Mouse (Mus musculus) limb, embryonic 14.5 days (tissue): ENCODE data around the gene Doc2g. TPM values are rescaled to one million over a fixed set of nuclear protein-coding genes. Genes with fewer than 3 reads are reported as not detected.
A peak's percentile ranks its signal among the peaks of the same experiment; 100 is the strongest.
"Not testable (repeated sequence)": the region's sequence is repeated elsewhere in the genome, so short reads cannot be mapped to it uniquely, and the experiment has no call there.

Source experiments
- ATAC-seq: fragments of 200-750 bp; cut with Nextera tagmentation; 2 replicates; pipeline ENCODE4 v1.8.0; 2017; ENCODE audit warnings: low read depth, moderate number of reproducible peaks, moderate TSS enrichment; ENCODE audit not compliant: low FRiP score
- DNase-seq: peaks from one replicate; pipeline ENCODE4 v3.0.0-alpha.2; 2015; ENCODE audit warnings: low spot score
- H3K27ac ChIP-seq: fragments of 300-500 bp; sonication (generic); replicated peaks from 2 replicates; pipeline ENCODE4 v1.5.1; 2014; ENCODE audit warnings: low read depth, mild to moderate bottlenecking, low read length, moderate library complexity, mixed read lengths
- H3K27me3 ChIP-seq: fragments of 300-500 bp; sonication (generic); 2 replicates; pipeline ENCODE4 v1.6.1; 2014; ENCODE audit warnings: low read length, mixed read lengths; ENCODE audit not compliant: control insufficient read depth, insufficient read depth
- H3K36me3 ChIP-seq: fragments of 300-500 bp; sonication (generic); 2 replicates; pipeline ENCODE4 v1.6.1; 2014; ENCODE audit warnings: mild to moderate bottlenecking, low read length, moderate library complexity, mixed read lengths; ENCODE audit not compliant: control insufficient read depth, insufficient read depth
- H3K4me1 ChIP-seq: fragments of 300-500 bp; sonication (generic); 2 replicates; pipeline ENCODE4 v1.6.1; 2014; ENCODE audit warnings: antibody characterized with exemption, low read length, mixed read lengths; ENCODE audit not compliant: control insufficient read depth, insufficient read depth
- H3K4me2 ChIP-seq: fragments of 300-500 bp; sonication (generic); replicated peaks from 2 replicates; pipeline ENCODE4 v1.6.1; 2014; ENCODE audit warnings: low read depth, mild to moderate bottlenecking, low read length, moderate library complexity; ENCODE audit not compliant: severe bottlenecking
- H3K4me3 ChIP-seq: fragments of 300-500 bp; sonication (generic); replicated peaks from 2 replicates; pipeline ENCODE4 v1.5.1; 2014; ENCODE audit warnings: low read length
- H3K9ac ChIP-seq: fragments of 300-500 bp; sonication (generic); 2 replicates; pipeline ENCODE4 v1.6.1; 2014; ENCODE audit warnings: mild to moderate bottlenecking, low read depth, low read length, moderate library complexity; ENCODE audit not compliant: severe bottlenecking
- H3K9me3 ChIP-seq: fragments of 300-500 bp; sonication (generic); 2 replicates; pipeline ENCODE4 v1.6.1; 2016; ENCODE audit warnings: low read length; ENCODE audit not compliant: control insufficient read depth
- POLR2A ChIP-seq: fragments of 200-500 bp; IDR thresholded peaks from 2 replicates; pipeline ENCODE4 v1.8.0; 2012; ENCODE audit warnings: inconsistent platforms, mild to moderate bottlenecking, moderate library complexity, borderline replicate concordance; ENCODE audit not compliant: insufficient read depth, insufficient read length; ENCODE audit errors: extremely low read depth
- WGBS: fragments of 180-500 bp; shearing (Covaris S2); extraction: QIAGEN DNeasy Blood & Tissue Kit; methylation state at CpG from one replicate; pipeline ENCODE4 v1.1.7; 2014; 5-methylcytosine and 5-hydroxymethylcytosine counted together
- polyA plus RNA-seq, 2 experiments: library from polyadenylated mRNA; depleted of rRNA in 1 of 2; stranded (reverse) in 1 of 2; unstranded in 1 of 2; fragments of >200 nt; fragmentation: Nextera tagmentation in 1 of 2; extraction: Ambion mirVana in 1 of 2; gene quantifications; 2 replicates each; pipeline versions ENCODE4 v1.2.1 to v1.2.3; 2012 to 2014

Doc2g gene
- polyA plus RNA-seq, 2 experiments: 3.4 to 19.6 TPM

DNA sequence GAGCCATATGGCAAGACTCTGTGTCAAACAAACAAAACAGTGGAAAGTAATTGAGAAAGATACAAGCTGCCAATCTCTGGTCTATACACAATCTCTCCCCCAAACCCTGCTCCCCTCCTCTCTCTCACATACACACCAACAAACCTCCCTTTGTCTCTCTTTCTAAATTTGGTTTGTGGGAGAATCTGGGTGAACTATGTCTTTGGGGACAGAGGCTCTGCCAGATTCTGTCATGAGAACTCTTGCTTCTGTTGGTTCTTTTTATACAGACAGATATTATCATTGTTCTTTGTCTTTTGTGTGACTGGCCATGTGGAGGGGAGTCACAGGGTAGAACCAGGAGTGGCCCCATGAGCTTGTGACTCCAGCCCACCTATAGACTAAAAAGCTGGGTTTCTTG is 24.5 kb downstream of the Doc2g start:
- no peak for ATAC-seq
- Histone ChIP-seq H3K9ac (no peak overlapping the region), H3K4me2 (no peak overlapping the region), H3K9me3 (no peaks in the 10 kb centered on the region), H3K4me3 (no peak overlapping the region), H3K36me3 (no peaks in the 10 kb centered on the region), H3K4me1 (no peaks in the 10 kb centered on the region), H3K27ac (no peak overlapping the region), H3K27me3 (no peaks in the 10 kb centered on the region)
- no peak for DNase-seq
- no peak for TF ChIP-seq POLR2A

DNA sequence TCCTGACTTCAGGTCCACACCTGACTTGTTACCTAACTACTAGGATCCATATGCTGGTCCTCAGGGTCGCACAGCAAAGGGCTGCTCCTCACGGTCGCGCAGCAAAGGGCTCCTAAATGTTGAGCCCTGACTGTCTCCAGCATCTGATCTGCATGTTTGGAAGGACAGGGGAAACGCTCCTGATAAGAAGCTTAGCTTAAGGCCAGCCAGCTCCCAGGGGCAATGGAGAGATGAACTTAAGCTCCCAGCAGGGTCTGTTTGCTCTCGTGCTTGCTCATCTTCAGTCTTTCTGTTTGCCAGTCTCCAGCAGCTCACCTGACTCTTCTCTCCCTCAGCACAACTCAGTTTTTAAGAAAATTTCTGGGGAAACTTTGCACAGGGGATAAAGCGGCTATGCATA is 29.6 kb downstream of the Doc2g start:
- no peak for TF ChIP-seq POLR2A
- Histone ChIP-seq H3K27me3 (no peaks in the 10 kb centered on the region), H3K4me2 (no peak overlapping the region), H3K9ac (no peak overlapping the region), H3K27ac (no peak overlapping the region), H3K9me3 (no peaks in the 10 kb centered on the region), H3K36me3 (no peaks in the 10 kb centered on the region), H3K4me3 (no peak overlapping the region), H3K4me1 (no peaks in the 10 kb centered on the region)
- 70% methylated on average over 7 of the region's 7 CpGs for WGBS
- DNase-seq: no peak
- ATAC-seq: no peak

DNA sequence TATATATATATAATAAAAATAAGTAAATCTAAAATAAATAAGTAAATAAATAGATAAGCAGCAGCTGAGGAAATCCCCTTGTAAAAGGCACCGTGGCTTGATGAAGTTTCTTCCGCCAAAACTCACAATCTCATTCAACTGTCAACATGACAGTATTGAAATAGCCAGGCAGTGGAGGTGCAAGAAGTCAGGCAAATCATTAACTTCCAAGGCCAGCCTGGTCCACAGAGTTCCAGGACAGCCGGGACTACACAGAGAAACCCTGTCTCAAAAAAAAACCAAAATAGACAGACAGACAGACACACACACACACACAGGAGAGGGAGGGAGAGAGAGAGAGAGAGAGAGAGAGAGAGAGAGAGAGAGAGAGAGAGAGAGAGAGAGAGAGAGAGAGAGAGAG is 30.2 kb downstream of the Doc2g start:
- H3K4me1 ChIP-seq: no peaks in the 10 kb centered on the region; the same call in 1 of the 2 replicates
- H3K27ac ChIP-seq: no peak overlapping the region
- H3K36me3 ChIP-seq: no peaks in the 10 kb centered on the region
- DNase-seq (no peak), ATAC-seq (no peak)
- H3K4me2 ChIP-seq: no peak overlapping the region
- WGBS: 79% methylated on average over 3 of the region's 3 CpGs
- H3K9me3 ChIP-seq: no peaks in the 10 kb centered on the region
- H3K9ac ChIP-seq: no peak overlapping the region
- no peaks in the 10 kb centered on the region for H3K27me3 ChIP-seq
- TF ChIP-seq POLR2A: no peak
- no peak overlapping the region for H3K4me3 ChIP-seq

DNA sequence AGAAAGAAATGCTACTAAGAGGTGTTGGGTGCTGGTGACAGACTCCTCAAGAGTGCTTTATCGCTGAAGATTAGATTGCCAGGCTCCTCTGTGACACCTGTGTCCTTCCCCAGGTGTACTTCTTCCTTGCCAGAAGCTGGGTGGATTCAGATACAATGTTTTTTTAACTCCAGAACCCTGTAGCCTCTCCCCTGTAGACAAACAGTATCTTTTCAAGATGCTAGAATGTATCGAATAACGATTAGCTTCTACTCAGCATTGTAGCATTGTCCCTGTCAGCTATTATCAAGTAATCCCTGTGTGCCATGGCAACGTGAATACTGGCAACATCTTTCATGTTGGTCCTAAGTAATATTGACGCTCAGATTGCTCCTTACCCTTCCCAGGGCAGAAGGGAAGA is 30.6 kb downstream of the Doc2g start:
- H3K4me1 ChIP-seq: no peaks in the 10 kb centered on the region; the same call in 1 of the 2 replicates
- no peak for ATAC-seq
- H3K4me2 ChIP-seq: no peak overlapping the region
- H3K27ac ChIP-seq: no peak overlapping the region
- DNase-seq: no peak
- H3K9ac ChIP-seq: no peak overlapping the region
- no peaks in the 10 kb centered on the region for H3K36me3 ChIP-seq
- WGBS: 68% methylated on average over 5 of the region's 5 CpGs
- no peaks in the 10 kb centered on the region for H3K27me3 ChIP-seq
- TF ChIP-seq POLR2A: no peak
- no peaks in the 10 kb centered on the region for H3K9me3 ChIP-seq
- H3K4me3 ChIP-seq: no peak overlapping the region

DNA sequence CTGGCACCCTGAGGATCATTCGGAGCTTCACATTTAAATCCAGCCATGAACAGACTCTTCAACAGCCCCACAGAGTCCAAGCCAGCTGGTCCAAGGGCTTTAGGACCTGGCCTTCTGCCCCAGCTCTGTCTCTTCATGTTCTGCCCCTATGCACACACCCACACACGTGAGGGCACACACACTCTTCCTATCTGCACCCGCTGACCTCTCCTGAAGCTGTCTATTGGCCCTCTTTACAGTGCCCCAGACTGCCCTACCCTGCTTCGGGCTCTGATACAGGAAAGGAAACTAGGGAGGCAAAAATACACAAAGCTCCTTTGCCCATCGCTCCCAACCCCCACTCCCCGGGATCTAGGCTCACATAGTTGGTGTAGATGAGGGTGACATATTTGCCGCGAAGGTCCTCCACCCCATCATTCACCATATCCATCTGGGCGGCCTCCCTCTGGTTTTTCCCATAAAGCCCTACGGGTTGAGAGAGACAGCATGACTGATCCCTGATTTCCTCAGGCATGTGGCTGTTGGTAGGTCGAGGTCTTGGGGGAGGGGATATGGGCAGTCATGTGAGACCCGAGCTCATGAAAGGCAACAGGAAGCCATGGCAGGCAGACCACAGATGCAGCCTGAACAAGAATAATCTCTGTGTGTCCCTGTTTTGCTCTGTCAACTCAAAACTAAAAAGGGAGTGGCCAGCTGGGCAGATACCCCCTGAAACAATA is 33.4 kb downstream of the Doc2g start:
- Histone ChIP-seq H3K27ac (no peak overlapping the region), H3K4me3 (no peak overlapping the region), H3K9me3 (no peaks in the 10 kb centered on the region), H3K4me2 (no peak overlapping the region), H3K27me3 (no peaks in the 10 kb centered on the region), H3K4me1 (no peaks in the 10 kb centered on the region; the same call in 1 of the 2 replicates), H3K36me3 (no peaks in the 10 kb centered on the region), H3K9ac (no peak overlapping the region)
- no peak for TF ChIP-seq POLR2A
- WGBS: 77% methylated on average over 12 of the region's 12 CpGs
- DNase-seq: no peak
- no peak for ATAC-seq

DNA sequence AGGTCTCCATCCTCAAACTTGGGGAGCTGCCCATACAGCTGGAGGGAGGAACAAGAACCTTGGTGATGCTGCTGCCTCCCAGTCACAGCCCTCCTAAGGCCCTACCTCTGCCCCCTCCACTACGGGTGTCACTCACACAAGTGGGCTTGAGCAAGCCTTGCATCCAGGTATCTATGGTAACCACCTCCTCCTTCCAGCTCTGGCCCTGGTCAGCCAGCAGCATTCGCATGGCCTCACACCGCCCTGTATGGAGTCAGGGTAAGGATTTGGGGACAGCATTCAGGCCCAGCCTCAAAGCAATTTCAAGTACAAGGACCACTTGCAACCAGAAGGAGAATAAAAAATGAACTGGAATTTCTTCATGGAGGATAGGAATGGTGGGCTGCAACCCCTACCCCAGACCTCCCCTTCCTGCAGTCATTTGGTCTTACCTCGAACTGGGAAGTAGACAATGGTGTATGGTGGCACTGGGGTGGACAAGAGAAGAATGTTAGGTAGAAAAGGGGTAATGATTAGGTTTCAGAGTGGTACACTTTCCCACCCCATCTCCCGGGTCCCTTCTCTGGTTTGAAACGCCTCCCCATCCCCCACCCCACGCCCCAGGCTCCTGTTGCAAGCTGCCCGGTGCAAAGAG is 34.2 kb downstream of the Doc2g start:
- not testable (repeated sequence) for H3K27me3 ChIP-seq, H3K4me1 ChIP-seq, H3K9me3 ChIP-seq, H3K36me3 ChIP-seq, DNase-seq
- WGBS: 24% methylated on average over 7 of the region's 8 CpGs
- peak overlapping the region; percentile 81 for H3K27ac ChIP-seq
- peak; percentile 20 for ATAC-seq
- H3K4me2 ChIP-seq: peak overlapping the region; percentile 80
- H3K9ac ChIP-seq: peak overlapping the region; percentile 81
- H3K4me3 ChIP-seq: peak overlapping the region; percentile 71
